Mouse (Mus musculus) neural tube, embryonic 10.5 days (tissue): ENCODE results near the gene Grin1.

Source experiments
- DNase-seq: peaks from one replicate; pipeline ENCODE4 v3.0.0-alpha.2; 2017; ENCODE audit warnings: low spot score; ENCODE audit errors: extremely low spot score

Grin1 gene

DNA sequence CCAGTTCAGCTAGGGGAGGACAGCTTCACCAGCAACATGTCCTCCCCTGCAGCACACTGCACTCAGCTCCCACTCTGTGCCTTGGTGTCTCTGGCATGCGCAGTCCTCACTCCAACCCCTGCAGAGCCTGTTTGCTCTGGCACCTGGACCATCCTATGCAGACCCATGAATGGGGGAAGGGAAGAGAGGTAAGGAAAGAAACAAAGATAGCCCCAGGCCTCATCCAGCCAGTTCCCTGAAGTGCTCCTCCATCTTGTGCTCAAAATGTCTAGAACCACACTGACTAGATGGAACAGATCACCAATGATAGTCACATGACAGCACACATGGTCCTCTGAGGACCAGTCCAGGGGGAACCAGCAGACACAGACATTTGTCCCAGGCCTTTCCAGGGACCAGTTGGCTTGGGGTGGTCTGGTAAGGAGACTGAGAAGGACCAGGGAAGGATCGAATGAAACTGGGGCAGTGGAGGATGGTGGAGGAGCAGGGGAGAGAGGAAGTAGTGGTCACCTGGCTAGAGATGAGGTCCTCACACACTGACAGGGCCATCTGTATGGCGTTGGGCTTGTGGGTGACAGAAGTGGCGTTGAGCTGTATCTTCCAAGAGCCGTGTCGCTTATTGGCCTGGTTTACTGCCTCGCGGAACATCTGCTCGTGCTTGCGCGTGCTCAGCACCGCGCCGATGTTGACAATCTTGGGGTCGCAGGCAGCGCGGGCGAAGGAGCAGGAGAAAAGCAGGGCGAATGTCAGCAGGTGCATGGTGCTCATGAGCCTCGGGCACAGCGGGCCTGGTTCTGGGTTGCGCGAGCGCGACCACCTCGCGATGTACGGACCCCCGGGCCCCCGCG lies 644 bp downstream of the Grin1 start:
- no peak for DNase-seq

DNA sequence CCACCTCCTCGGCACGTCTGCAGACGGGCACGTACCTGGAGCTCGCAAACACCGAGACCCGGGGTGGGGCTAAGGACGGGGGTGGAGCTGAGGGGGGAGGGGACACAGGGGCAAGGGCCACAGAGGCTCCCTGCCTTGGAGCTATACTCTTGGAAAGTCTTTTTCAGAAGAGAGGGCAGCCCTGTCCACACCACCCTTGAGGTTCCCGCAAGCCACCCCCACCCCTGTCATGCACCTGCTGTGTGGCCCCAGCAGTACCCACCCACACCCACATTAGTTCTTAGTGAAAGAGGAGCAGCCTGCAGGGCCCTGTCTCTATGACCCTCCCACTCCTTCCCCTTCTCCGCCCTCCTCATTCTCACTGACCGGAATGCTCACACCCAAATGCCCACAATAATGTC lies 7.5 kb downstream of the Grin1 start:
- DNase-seq = no peak

DNA sequence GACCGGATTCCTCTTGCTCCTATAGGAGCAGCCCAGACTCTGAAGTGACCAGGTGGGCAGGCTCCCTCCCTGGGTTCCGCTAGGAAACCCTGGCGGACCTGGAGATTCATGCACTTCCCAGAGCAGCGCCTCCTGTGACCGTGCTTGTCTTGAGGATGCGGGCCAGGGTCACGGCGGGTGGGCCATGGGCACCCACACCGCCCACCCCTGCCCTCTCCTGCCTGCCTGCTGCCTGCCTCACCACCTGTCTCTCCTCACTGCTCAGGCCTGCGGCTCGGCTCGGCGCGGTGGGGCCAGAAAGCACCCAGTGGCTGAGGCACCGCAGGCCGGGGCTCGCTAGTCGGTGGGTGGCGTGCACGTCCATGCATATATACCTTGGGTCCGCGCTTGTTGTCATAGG lies 8.0 kb downstream of the Grin1 start:
- DNase-seq = no peak

DNA sequence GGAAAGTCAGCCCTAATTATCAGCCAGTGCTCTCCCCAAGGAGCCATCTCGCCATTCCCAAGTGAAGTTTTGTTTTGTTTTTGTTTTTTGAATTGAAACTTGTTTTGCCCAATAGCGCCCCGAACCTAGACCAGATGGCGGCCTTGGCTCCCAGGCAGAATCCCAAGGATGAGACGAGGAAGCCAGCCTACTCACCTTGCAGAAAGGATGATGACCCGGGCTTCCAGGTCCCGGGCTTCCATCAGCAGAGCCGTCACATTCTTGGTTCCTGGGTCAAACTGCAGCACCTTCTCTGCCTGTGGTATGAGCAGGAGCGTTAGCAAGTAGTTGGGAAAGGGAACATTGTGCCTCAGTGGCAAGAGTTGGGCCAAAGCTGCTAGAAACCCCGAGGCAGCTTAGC lies 8.8 kb downstream of the Grin1 start:
- no peak for DNase-seq

DNA sequence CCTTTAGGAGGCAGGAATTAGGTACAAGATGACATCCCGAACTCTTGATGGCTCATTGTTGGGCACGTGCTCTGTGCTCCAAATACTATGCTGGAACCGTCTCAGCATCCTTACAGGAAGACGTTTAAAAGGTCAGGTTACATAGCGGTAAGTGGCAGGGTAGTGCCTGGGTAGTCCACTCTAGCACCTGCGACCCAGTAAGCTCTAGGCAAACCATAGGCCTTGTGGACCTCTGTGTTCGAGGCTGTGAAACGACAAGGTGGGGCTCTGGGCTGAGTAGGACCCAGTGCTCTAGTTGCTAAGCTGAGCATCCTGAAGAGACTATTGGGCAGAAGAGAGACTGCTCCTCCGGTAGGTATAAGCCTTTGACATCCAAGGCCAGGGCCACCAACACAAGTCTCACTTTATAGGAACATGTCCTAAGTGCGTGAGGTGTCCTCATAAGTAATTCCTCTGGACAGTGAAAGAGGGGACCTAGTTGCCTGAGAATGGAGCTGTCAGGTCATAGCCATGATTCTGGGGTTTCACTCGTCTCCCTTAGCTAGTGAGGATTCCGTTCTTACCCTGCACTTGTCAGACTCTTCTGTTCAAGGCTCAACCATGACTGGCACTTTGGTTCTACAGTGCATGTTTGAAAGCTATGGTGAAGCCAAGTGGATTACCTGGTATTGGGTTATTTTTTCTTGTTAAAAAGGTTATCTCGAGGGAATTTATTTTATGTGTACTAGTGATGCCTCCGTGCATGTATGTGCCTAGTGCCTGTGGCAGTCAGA lies 13.2 kb downstream of the Grin1 start:
- no peak for DNase-seq

DNA sequence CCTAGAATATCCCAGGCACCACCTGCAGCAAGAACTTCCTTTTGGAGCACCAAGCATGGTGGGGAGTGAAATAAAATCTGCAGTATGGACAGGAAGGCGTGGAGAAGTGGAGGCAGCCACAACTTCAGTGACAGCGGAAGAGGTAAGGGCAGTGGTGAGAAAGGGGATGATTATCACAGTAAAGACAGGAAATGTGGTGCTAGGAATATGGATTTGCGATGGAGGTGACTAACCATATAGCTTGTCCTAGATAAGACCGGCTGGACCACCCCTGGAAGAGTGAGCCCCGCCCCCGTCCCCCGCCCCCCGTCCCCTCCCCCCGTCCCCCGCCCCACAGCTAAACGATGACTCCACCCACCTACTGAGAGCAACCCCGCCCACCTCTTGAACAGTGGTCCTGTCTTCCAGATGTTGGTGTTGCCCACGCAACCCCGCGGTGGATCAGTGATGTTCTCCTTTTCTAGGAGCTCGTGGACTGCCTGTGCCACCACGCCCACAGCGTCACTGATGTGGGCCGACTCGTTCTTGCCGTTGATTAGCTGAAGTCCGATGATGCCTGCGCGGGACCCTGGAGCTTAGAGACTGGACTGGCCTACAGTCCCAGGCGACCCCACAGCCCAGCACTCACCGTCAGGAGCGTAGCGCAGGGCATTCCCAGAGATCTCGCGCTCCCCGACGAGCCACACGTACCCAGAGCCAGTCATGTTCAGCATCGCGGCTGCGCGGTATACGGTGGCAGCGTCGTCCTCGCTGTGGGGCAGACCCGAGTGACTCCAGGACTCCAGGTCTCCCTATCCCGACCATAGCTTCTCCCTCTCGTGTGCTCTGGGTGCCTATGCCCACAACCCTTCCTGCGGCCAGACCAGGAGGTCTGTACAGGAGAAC lies 14.1 kb downstream of the Grin1 start:
- peak; percentile 63 for DNase-seq

DNA sequence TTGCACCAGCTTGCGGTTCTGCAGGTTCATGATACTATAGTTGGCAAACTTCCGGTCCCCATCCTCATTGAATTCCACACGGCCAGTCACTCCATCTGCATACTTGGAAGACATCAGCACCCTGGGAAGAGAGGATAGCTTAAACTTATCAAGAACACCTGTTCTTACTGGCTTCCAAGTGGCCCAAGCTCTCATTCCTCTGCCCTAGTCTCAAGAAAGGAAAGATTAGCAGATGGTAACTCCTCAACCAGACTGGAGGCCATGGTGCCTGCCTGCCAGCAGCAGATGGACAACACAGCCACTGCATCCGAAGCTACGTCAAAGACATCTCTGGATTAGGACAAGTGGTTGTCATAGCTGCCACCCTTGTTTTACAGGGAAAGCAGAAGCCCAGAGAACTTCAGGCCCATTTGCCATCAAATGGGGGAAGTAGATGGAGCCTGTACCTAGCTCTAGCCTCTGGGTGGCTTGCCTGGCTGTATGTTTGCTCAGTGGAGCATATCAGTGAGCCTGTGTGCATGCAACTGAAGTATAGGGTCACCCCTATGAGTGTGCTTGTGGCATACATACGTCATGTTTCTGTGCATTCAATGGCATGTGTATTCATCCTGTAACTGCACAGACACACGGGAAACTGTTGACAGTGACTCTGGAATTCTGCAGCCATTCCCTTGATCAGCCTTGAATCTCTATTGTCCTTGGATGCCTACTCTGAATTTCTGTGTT lies 14.9 kb downstream of the Grin1 start:
- no peak for DNase-seq

DNA sequence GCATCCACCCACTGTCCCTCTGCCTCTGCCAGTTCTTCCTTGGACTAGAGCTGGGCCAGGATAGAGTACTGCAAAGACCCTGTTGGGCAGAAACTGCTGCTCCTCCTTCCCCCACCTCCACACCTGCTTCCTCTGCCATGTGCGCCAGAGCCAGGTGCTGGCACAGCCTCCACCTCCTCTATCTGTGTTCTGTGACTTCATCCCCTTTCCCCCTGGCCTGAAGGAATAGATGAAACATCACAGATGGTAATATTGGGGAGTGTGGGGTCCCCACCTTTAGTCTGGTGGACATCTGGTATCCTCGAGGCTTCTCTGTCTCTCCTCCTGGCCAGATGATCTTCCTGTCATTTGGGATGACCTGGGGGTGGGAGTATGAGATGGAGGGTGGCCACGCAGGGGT lies 15.5 kb downstream of the Grin1 start:
- no peak for DNase-seq

DNA sequence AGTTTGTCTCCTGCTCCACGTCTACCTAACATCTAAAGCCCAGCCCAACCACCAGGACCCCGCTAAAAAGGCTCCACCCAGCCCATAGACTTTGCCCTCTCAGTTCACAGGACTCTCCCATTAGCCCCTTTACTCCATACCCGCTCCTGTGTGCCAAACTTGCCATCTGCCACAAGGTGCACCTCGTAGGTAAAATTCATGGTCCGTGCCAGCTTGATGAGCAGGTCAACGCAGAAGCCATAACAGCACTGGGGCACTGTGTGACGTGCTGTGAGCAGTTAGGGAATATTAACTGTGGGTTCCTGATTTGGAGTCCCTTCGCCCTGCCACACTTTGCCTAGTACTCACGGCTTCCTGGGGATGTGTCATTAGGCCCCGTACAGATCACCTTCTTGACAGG lies 20.9 kb downstream of the Grin1 start:
- DNase-seq = no peak

DNA sequence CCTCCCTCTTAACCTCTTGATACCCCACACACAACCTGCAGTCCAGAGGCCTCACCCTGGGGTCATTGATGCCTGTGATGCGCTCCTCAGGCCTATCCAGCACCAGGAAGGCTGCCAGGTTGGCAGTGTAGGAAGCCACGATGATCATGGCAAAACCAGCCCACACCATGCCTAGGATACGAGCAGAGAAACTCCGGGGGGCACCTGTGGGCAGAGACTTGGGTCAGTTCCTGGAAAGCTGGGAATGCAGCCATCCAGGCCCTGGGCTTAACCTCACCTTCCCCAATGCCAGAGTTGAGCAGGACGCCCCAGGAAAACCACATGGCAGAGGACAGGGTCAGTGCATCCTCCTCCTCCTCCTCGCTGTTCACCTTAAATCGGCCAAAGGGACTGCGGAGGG lies 21.9 kb downstream of the Grin1 start:
- DNase-seq = no peak

DNA sequence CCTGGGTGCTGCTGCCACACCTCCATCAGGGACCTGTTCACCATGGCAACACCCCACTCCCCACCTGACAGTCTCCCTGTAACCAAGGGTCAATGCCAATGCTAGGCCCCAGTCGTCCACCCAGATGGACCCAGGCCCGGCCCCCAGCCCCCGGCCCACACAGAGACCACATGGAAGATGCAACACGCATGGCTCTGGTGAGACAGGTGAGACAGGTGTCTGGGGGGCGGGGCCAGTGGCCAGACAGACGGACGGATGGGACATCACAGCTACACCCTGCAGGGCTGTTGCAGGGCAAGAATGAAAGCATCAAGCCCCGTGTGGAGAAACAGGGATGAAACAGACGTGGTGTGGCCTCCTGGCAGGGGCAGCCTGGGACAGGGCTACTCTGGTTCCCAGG lies 25.3 kb downstream of the Grin1 start:
- DNase-seq = no peak

DNA sequence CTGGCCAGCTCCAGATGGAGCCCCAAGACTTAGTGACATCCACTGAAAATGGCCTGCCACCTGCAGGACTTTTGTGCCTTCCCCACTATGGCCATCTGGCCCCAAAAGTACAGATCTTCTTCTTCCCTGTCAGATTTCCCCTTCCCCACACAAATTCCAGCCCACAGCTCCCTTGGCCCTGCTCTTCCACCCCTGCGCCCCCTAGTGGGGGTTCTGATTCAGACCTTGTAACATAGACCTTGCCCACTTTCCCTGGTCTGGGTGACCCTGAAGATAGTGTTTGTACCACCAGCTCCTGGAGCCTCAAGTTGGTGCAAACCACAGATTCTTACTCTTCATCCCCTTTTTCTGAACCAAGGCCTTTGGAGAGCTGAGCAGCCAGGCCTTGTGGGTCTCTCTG lies 26.1 kb downstream of the Grin1 start:
- DNase-seq = peak; percentile 85

DNA sequence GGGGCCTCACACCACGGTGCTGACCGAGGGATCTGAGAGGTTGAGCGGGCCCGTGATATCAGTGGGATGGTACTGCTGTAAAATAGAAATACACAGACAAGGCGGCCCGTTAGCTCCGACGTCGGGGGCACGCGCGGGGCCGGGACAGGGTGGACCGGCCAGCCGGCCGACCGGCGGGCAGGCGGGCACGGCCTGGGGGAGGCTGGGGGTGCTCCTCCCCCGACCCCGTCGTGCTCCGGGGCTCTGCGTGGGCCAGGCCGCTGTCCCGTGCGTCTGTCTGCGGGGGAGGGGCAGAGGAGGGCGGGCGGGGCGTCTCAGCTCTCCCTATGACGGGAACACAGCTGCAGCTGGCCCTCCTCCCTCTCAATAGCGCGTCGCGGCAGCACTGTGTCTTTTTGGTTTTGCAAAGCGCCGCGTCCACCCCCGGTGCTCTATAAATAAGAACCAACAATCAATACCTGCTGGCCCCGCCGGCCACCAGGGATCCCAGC lies 26.9 kb downstream of the Grin1 start:
- DNase-seq = no peak

DNA sequence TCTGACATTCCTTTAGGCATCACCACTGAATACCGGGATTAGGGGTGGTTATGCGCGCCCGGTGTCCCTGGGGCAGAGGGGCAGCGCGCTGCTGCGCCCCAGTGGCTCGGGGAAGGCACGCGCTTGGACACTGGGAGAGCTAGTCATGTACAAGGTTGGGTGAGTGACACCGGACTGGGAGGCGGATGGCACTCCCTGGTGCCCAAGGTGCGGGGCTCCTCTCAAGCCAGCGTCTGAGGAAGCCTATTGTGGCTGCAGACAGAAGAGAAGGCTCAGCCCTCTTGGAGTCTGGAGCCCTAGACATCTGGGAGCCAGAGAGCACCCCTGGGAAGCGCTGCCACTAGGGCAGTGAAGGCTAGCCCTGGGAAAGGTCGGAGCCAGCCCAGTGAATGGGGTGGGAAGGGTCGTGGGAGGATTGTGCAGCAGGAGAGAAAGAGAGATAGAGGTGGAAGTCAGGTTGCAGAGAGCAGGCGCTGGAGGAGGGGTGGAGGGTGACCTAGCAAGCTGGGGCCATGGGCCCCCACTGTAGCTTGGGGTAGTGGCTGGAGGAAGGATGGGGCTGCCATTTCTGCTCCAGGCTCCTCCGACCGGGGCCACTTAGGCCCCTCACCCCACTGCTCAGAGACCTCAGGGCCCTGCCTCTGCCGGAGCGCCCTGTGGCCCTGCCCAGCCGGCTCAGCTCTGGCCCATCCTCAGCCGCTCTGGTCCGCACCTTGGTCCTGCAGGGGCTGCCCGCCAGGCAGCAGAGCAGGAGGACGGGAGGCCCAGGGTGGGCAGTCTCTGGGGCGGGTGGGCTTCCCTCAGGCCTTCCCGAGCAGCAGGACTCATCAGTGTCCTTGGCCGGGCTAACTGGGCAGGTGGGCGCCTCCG lies 27.6 kb downstream of the Grin1 start:
- DNase-seq = peak; percentile 33

DNA sequence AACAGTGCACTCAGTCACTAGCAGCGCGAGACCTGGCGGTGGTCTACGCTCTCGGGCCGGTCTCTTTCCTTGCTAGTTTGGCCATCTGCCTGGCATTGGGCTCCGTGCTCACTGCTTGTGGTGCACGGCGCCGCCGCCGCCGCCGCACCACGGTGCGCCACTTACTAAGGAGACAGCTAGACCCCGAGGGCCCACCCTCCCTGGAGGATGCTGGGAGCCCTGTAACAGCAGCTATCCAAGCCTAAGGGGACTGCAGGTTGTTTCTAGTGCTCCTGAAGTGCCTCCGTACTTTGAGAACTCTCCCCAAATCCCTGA lies 28.2 kb downstream of the Grin1 start:
- DNase-seq = no peak

DNA sequence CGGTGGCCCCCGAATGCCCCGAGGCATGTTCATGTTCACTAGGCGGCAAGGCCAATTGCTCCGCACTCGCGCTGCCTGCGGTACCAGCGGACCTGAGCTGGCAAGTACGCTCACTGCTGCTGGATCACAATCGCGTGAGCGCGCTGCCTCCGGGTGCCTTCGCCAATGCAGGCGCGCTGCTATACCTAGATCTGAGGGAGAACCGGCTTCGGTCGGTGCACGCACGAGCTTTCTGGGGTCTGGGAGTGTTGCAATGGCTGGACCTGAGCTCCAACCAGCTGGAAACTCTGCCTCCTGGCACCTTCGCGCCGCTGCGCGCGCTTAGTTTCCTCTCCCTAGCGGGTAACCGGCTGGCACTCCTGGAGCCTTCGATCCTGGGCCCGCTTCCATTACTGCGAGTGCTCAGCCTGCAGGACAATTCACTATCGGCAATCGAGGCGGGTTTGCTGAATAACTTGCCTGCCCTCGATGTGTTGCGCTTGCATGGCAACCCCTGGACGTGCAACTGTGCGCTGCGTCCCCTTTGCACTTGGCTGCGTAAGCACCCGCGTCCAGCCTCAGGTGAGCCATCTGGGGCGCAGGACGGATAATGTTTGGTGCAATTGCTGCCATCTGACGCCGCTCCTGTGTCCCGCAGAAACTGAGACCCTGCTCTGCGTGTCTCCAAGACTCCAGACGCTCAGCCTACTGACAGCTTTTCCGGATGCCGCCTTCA lies 28.7 kb downstream of the Grin1 start:
- no peak for DNase-seq

DNA sequence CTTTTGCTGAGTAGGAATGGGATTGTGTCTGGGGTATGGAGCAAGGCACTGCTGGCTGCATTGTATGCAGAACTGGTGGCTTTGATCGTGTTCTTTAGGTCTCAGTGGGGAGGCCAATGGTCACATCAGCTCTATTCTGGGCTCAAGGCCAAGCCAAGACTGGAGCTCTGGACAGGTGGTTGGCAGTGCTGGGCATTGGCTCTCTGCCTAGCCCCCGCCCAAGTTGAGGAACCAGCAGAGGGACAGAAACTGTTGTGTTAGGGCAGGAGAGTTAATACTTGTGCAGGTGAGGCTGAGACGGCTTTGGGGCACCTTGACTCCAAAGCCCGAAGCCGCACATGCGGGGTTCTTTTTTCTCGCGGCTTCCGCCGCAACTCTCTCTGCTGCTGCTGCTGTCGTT lies 29.3 kb downstream of the Grin1 start, which contains the start of gene Lrrc26:
Gene Lrrc26 (plus strand): TSS at position 265 of the 400 bp plus-strand sequence.
- no peak for DNase-seq

DNA sequence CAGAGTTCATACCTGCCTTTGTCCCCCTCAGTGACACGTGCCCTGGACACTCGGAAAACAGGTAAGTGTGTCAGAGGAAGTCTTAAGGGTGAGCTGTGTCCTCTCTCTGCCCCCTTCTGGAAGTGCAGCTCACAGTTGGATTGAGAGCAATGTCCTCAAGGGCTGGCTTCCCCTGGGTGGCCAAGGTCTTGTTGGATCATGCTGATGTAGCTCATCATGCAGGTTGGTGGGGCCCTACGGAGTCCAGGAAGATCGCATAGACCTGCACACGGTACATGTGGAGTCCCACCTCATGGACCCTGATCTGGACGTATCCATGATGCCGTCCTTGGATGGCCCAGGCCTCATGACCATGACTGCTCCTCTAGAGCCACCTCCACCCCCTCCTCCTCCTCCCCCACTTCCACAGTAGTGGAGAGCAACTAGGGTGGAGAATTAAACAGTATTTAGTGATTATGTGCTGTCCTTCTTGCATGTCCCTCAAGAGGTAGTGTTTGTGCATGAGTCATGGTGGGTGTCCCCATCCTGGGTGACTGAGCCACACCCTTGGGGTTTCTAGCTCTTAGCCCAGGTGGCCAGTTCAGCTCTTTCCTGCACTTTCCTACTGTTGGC lies 30.1 kb downstream of the Grin1 start:
- DNase-seq = no peak
